ENCODE assay signal across 8 mouse cellular contexts in the genomic region with DNA sequence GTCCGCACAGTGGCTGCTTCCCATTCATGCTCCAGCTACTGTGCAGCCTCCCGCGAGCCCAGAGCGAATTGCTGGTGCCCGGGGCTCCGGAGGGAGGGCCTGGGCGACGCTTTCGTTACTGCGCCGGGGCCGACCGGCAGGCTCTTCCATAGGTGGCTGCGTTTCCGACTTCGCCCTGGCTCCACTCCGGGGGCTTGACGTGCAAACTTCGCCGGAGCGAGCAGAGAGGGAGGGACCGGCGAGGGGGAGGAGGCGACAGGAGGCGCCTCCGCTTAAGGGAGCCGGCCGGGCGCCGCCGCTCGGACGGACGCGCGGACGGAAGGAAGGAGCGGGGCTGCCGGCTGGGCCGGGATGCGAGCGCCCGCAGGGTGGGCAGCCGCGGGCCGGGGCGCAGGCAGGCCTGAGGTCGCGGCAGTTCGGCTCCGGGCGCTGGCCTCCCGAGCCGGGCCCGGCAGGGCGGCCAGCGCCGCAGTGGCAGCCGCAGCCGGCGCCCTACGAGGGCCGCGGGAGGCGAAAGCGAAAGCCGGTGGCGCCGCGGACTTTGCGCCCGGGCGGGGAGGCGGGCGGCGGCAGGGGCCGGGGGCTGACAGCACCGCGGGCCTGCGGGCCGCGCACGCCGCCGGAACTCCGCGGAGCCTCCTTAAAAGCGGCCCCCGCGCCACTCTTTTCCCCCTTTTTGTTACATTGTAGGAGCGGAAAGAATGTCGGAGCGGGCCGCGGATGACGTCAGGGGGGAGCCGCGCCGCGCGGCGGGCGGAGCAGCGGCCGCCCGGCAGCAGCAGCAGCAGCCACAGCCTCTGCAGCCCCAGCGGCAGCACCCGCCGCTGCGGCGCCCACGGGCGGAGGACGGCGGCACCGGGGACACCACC. TPM values are rescaled to one million over a fixed set of nuclear protein-coding genes. Genes with fewer than 3 reads are reported as not detected.
DNase-seq lines count a peak whose midpoint lies in the region; ATAC-seq and TF ChIP-seq lines count a peak whose summit lies in the region.

No protein-coding gene starts in this region.

- H3K4me1 ChIP-seq in embryonic fibroblast, embryonic 13.5 days (ENCODE audit: control insufficient read depth, insufficient read depth, low read length): no peaks in the 10 kb centered on the region
- H3K4me1 ChIP-seq in heart, embryonic 10.5 days: peaks cover 5% of the 10 kb centered on the region; the same call in 1 of the 2 replicates
- H3K4me1 ChIP-seq in kidney, embryonic 14.5 days (ENCODE audit: control insufficient read depth, insufficient read depth, low read length): 0 out of 2 replicates have a peak, but pooled peaks cover 4% of the 10 kb centered on the region
- H3K4me1 ChIP-seq in limb, embryonic 15.5 days: peaks cover 20% of the 10 kb centered on the region
- no peaks in the 10 kb centered on the region; the same call in 1 of the 2 replicates for H3K4me1 ChIP-seq in midbrain, postnatal 0 days (ENCODE audit: insufficient read depth, low read length)

- peak overlapping the region; percentile 67 for H3K27ac ChIP-seq in embryonic fibroblast, embryonic 13.5 days (ENCODE audit: insufficient read depth, low read length)
- H3K27ac ChIP-seq in heart, embryonic 10.5 days: peak overlapping the region; percentile 99
- H3K27ac ChIP-seq in kidney, embryonic 14.5 days (ENCODE audit: low read depth, low read length): peak overlapping the region; percentile 98
- peak overlapping the region; percentile 99 for H3K27ac ChIP-seq in limb, embryonic 15.5 days
- peak overlapping the region; percentile 96 for H3K27ac ChIP-seq in midbrain, postnatal 0 days (ENCODE audit: low read depth, low read length)

- peak overlapping the region; percentile 87 for H3K4me2 ChIP-seq in kidney, embryonic 14.5 days (replicated peaks; ENCODE audit: low read depth, low read length)
- peak overlapping the region; percentile 79 for H3K4me2 ChIP-seq in limb, embryonic 15.5 days
- H3K4me2 ChIP-seq in midbrain, postnatal 0 days (ENCODE audit: low read depth, low read length, poor library complexity, severe bottlenecking): peak overlapping the region; percentile 91

- ATAC-seq in kidney, embryonic 14.5 days (ENCODE audit: low FRiP score, low TSS enrichment): peak; percentile 95
- ATAC-seq in limb, embryonic 15.5 days (ENCODE audit: insufficient number of reproducible peaks, low FRiP score, low TSS enrichment, low read depth): peak; percentile 88
- ATAC-seq in midbrain, postnatal 0 days (ENCODE audit: low FRiP score): peak; percentile 89

- H3K4me3 ChIP-seq in C2C12 (ENCODE audit: insufficient read depth, poor library complexity, severe bottlenecking): peak overlapping the region; percentile 57
- H3K4me3 ChIP-seq in embryonic fibroblast, embryonic 13.5 days (ENCODE audit: insufficient read depth, low read length): peak overlapping the region; percentile 78
- peak overlapping the region; percentile 88 for H3K4me3 ChIP-seq in heart, embryonic 10.5 days
- H3K4me3 ChIP-seq in kidney, embryonic 14.5 days (ENCODE audit: low read length): peak overlapping the region; percentile 59
- peak overlapping the region; percentile 89 for H3K4me3 ChIP-seq in limb, embryonic 15.5 days
- H3K4me3 ChIP-seq in midbrain, postnatal 0 days (ENCODE audit: low read depth, low read length): peak overlapping the region; percentile 94

- under 1% methylated on average over 113 of the region's 116 CpGs for WGBS in heart, embryonic 10.5 days
- WGBS in kidney, embryonic 14.5 days: under 1% methylated on average over 82 of the region's 116 CpGs
- WGBS in limb, embryonic 15.5 days: under 1% methylated on average over 80 of the region's 116 CpGs
- under 1% methylated on average over 86 of the region's 116 CpGs for WGBS in midbrain, postnatal 0 days

- peak overlapping the region; percentile 93 for H3ac ChIP-seq in C2C12 (ENCODE audit: control insufficient read depth, insufficient read length, low read depth)

- no peak for TF ChIP-seq CTCF in C2C12 (IDR thresholded peaks at IDR 0.05; ENCODE audit: control insufficient read depth, insufficient read depth, insufficient read length)
- TF ChIP-seq CTCF in embryonic fibroblast, embryonic 13.5 days (IDR thresholded peaks at IDR 0.05; ENCODE audit: borderline replicate concordance, insufficient read depth, low read length): no peak
- no peak for TF ChIP-seq CTCF in midbrain, postnatal 0 days (IDR thresholded peaks at IDR 0.05)

- H3K36me3 ChIP-seq in C2C12 (ENCODE audit: control insufficient read depth, insufficient read depth): peaks cover 9% of the 10 kb centered on the region
- H3K36me3 ChIP-seq in heart, embryonic 10.5 days: peaks cover 7% of the 10 kb centered on the region; the same call in 1 of the 2 replicates
- peaks cover 7% of the 10 kb centered on the region; the same call in 1 of the 2 replicates for H3K36me3 ChIP-seq in kidney, embryonic 14.5 days (ENCODE audit: control insufficient read depth, insufficient read depth, low read length)
- H3K36me3 ChIP-seq in limb, embryonic 15.5 days: 0 out of 2 replicates have a peak, but pooled peaks cover 3% of the 10 kb centered on the region
- H3K36me3 ChIP-seq in midbrain, postnatal 0 days (ENCODE audit: insufficient read depth, low read length): no peaks in the 10 kb centered on the region

- H3K9ac ChIP-seq in kidney, embryonic 14.5 days (ENCODE audit: low read depth, low read length): peak overlapping the region; percentile 98
- H3K9ac ChIP-seq in limb, embryonic 15.5 days: peak overlapping the region; percentile 98
- H3K9ac ChIP-seq in midbrain, postnatal 0 days (replicated peaks; ENCODE audit: low read length, poor library complexity, severe bottlenecking): peak overlapping the region; percentile 97

- peaks cover 11% of the 10 kb centered on the region for H3K79me2 ChIP-seq in C2C12 (ENCODE audit: control insufficient read depth, insufficient read depth)

- no peaks in the 10 kb centered on the region for H3K9me3 ChIP-seq in heart, embryonic 10.5 days
- H3K9me3 ChIP-seq in kidney, embryonic 14.5 days (ENCODE audit: control insufficient read depth, low read length): no peaks in the 10 kb centered on the region
- H3K9me3 ChIP-seq in limb, embryonic 15.5 days: no peaks in the 10 kb centered on the region
- H3K9me3 ChIP-seq in midbrain, postnatal 0 days (ENCODE audit: low read length): no peaks in the 10 kb centered on the region

- H3K27me3 ChIP-seq in C2C12 (ENCODE audit: control insufficient read depth, insufficient read depth, insufficient read length): no peaks in the 10 kb centered on the region
- no peaks in the 10 kb centered on the region for H3K27me3 ChIP-seq in heart, embryonic 10.5 days (ENCODE audit: insufficient read depth, poor library complexity, severe bottlenecking)
- no peaks in the 10 kb centered on the region for H3K27me3 ChIP-seq in kidney, embryonic 14.5 days (ENCODE audit: control insufficient read depth, insufficient read depth, low read length)
- no peaks in the 10 kb centered on the region for H3K27me3 ChIP-seq in limb, embryonic 15.5 days
- no peaks in the 10 kb centered on the region for H3K27me3 ChIP-seq in midbrain, postnatal 0 days (ENCODE audit: insufficient read depth, low read length)

- peak; percentile 63 for TF ChIP-seq POLR2A in embryonic fibroblast, embryonic 13.5 days (IDR thresholded peaks at IDR 0.05; ENCODE audit: low read depth, low read length)

- DNase-seq in brain, adult 2 months (ENCODE audit: low read depth, low spot score): peak; percentile 95
- DNase-seq in heart, embryonic 10.5 days (ENCODE audit: low spot score): peak; percentile 92
- peak; percentile 84 for DNase-seq in midbrain, postnatal 0 days (ENCODE audit: low spot score)
- DNase-seq in spleen, postnatal 10 days (ENCODE audit: low spot score in 2 of 2): peak; percentile 82 to 83

- H3K79me3 ChIP-seq in C2C12 (ENCODE audit: low read depth): no peaks in the 10 kb centered on the region

TF ChIP-seq in C2C12, 6 proteins besides CTCF, POLR2A, EP300 and RAD21:
- TF ChIP-seq USF1 (IDR thresholded peaks at IDR 0.05; ENCODE audit: low read depth): no peak

RNA-seq across cellular contexts. Expression of a gene that starts 51.0 kb away (rescaled TPM):
- 63.8 TPM for polyA plus RNA-seq in C2C12 (2012; fragmentation: generic; extraction: Trizol)
- polyA plus RNA-seq in embryonic fibroblast, embryonic 13.5 days (2011; ENCODE audit: insufficient read length, low read depth, missing spikeins): 118 and 128 TPM in 2 replicates
- polyA plus RNA-seq in heart, embryonic 10.5 days (2016; fragmentation: Nextera tagmentation; extraction: Ambion mirVana): 131 and 135 TPM in 2 replicates
- 211 and 296 TPM in 2 replicates for polyA plus RNA-seq in kidney, embryonic 14.5 days (2014; fragmentation: Nextera tagmentation; extraction: Ambion mirVana)
- polyA plus RNA-seq in limb, embryonic 15.5 days (2015; fragmentation: Nextera tagmentation; extraction: Ambion mirVana): 154 and 160 TPM in 2 replicates
- 55.7 and 70.7 TPM in 2 replicates for total RNA-seq in midbrain, postnatal 0 days (2014; rRNA removed)
- 195 and 196 TPM in 2 replicates for polyA plus RNA-seq in midbrain, postnatal 0 days (2015; fragmentation: Nextera tagmentation; extraction: Ambion mirVana)

RNA-seq across cellular contexts. Expression of a gene that starts 51.4 kb away (rescaled TPM):
- polyA plus RNA-seq in C2C12 (2012; fragmentation: generic; extraction: Trizol): 1.9 TPM
- polyA plus RNA-seq in embryonic fibroblast, embryonic 13.5 days (2011; ENCODE audit: insufficient read length, low read depth, missing spikeins): 11.9 and 14.2 TPM in 2 replicates
- 2.6 and 3.0 TPM in 2 replicates for polyA plus RNA-seq in heart, embryonic 10.5 days (2016; fragmentation: Nextera tagmentation; extraction: Ambion mirVana)
- 6.3 and 7.1 TPM in 2 replicates for polyA plus RNA-seq in kidney, embryonic 14.5 days (2014; fragmentation: Nextera tagmentation; extraction: Ambion mirVana)
- polyA plus RNA-seq in limb, embryonic 15.5 days (2015; fragmentation: Nextera tagmentation; extraction: Ambion mirVana): 4.2 and 4.9 TPM in 2 replicates
- total RNA-seq in midbrain, postnatal 0 days (2014; rRNA removed): 12.7 and 22.4 TPM in 2 replicates
- polyA plus RNA-seq in midbrain, postnatal 0 days (2015; fragmentation: Nextera tagmentation; extraction: Ambion mirVana): 2.2 and 2.5 TPM in 2 replicates

Comparison
In these comparisons a context has a peak if more than half of its experiments do, and no peak if none do; other contexts are left out.
1. Peak in every context shown above with its lines: DNase-seq, ATAC-seq, H3K4me3 ChIP-seq and H3K27ac ChIP-seq.